2 mouse cellular contexts compared by ENCODE assay signal in the genomic region with DNA sequence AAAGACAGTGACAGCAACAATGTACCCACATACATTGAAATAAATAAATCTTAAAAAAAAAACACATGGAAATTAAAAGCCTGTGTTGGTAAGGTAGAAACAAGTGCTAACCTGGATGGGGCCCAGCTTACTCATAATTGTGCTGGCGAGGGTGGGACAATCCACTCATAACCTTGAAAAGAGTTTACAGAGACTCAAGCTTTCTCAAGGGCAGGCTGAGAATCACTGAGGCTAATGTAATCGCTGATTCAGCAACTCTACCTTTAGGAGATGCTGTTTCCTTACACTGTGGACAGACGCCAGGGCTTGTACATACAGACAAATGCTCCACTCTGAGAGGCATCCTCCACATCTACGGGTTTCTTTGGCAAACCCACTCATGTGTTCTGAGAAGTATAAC.
TF ChIP-seq lines count a peak whose summit lies in the region.

No protein-coding gene starts in this region.

TF ChIP-seq in CH12.LX, 34 proteins besides CTCF, POLR2A, EP300 and RAD21:
- TF ChIP-seq MAFK (IDR thresholded peaks at IDR 0.05; ENCODE audit: insufficient replicate concordance, low read length) (peak; percentile 86), MAZ (IDR thresholded peaks at IDR 0.05; ENCODE audit: low read depth, low read length) (no peak)
TF ChIP-seq in CH12.LX: peak in this region for 1.

TF ChIP-seq in ES-E14, 5 proteins besides CTCF, POLR2A, EP300 and RAD21:
- TF ChIP-seq MAFK (IDR thresholded peaks at IDR 0.05; ENCODE audit: insufficient read depth, low read depth, low read length) = peak; percentile 85
- TF ChIP-seq HCFC1 (IDR thresholded peaks at IDR 0.05; ENCODE audit: borderline replicate concordance, insufficient read depth, low read length) = no peak
